Mouse (Mus musculus) stomach, postnatal 0 days (tissue): ENCODE measurements around the gene Skap1. TPM values are rescaled to one million over a fixed set of nuclear protein-coding genes. Genes with fewer than 3 reads are reported as not detected.

Experiments used
- ATAC-seq: fragments of 200-750 bp; cut with Nextera tagmentation; 2 replicates; pipeline ENCODE4 v1.8.0; 2017; ENCODE audit not compliant: low FRiP score, low TSS enrichment
- DNase-seq: peaks from one replicate; pipeline ENCODE4 v3.0.0-alpha.2; 2016; ENCODE audit warnings: low spot score
- H3K27ac ChIP-seq: fragments of 300-500 bp; sonication (generic); replicated peaks from 2 replicates; pipeline ENCODE4 v1.5.1; 2014; ENCODE audit warnings: mild to moderate bottlenecking, control low read depth
- H3K27me3 ChIP-seq: fragments of 300-500 bp; sonication (generic); 2 replicates; pipeline ENCODE4 v1.6.1; 2014; ENCODE audit warnings: low read length; ENCODE audit not compliant: control insufficient read depth, insufficient read depth
- H3K36me3 ChIP-seq: fragments of 300-500 bp; sonication (generic); 2 replicates; pipeline ENCODE4 v1.6.1; 2014; ENCODE audit warnings: low read length, mixed read lengths; ENCODE audit not compliant: control insufficient read depth, insufficient read depth
- H3K4me1 ChIP-seq: fragments of 300-500 bp; sonication (generic); replicated peaks from 2 replicates; pipeline ENCODE4 v1.6.1; 2014; ENCODE audit warnings: antibody characterized with exemption; ENCODE audit not compliant: control insufficient read depth, insufficient read depth
- H3K4me2 ChIP-seq: fragments of 300-500 bp; sonication (generic); replicated peaks from 2 replicates; pipeline ENCODE4 v1.6.1; 2014; ENCODE audit warnings: low read depth, mild to moderate bottlenecking, control low read depth, moderate library complexity
- H3K4me3 ChIP-seq: fragments of 300-500 bp; sonication (generic); 2 replicates; pipeline ENCODE4 v1.5.1; 2014; ENCODE audit warnings: low read depth, low read length, control low read depth
- H3K9ac ChIP-seq: fragments of 300-500 bp; sonication (generic); 2 replicates; pipeline ENCODE4 v1.6.1; 2014; ENCODE audit warnings: mild to moderate bottlenecking, low read length, control low read depth, mixed read lengths
- H3K9me3 ChIP-seq: fragments of 300-500 bp; sonication (generic); 2 replicates; pipeline ENCODE4 v1.6.1; 2016; ENCODE audit warnings: low read length; ENCODE audit not compliant: control insufficient read depth
- CTCF ChIP-seq: IDR thresholded peaks from 2 replicates; pipeline ENCODE4 v1.5.1; 2016; ENCODE audit warnings: antibody characterized with exemption, low read depth, mild to moderate bottlenecking, moderate library complexity
- EP300 ChIP-seq: optimal IDR thresholded peaks from 2 replicates; pipeline ENCODE3; 2016; ENCODE audit warnings: antibody characterized with exemption
- WGBS: fragments of 180-500 bp; shearing (Covaris S2); extraction: QIAGEN DNeasy Blood & Tissue Kit; methylation state at CpG from one replicate; pipeline ENCODE4 v1.1.7; 2014; 5-methylcytosine and 5-hydroxymethylcytosine counted together
- polyA plus RNA-seq: library from polyadenylated mRNA; unstranded; fragments of >200 nt; fragmentation: Nextera tagmentation; extraction: Ambion mirVana; gene quantifications from 2 replicates; pipeline ENCODE4 v1.2.1, GENCODE M21; 2015

The Skap1 gene
- polyA plus RNA-seq, 1 experiment from 2014 or later = 0.56 TPM

DNA sequence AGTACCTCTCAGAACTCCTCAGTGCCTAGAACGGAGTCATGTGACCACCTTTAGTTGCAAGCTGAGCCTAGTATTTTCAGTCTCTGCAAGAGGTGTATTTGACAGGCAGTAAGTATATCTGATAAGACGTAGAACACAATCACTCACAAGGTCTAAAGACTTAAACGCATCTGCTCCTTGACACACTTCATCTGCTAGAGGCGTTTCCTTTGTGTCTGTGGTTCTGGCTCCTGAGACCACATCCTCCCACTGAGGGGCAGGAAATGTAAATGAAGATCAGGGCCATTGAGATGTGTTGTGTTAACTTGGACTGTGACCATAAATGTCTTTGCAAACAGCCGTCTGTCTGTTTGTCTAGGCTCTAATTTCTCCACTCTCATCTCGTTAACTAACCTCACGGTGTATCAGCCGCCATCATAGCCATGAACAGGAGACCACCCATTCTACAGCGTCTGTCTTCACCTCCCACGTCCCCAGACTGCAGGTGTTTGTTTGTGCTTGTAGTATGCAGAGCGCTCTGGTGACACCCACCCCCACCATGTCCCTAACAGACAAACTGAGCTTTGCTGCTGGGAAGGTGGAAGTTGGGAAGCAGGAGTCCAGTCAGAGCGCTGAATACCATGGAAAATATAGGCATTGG is 22.7 kb upstream of the Skap1 start:
- H3K36me3 ChIP-seq = no peaks in the 10 kb centered on the region
- H3K9me3 ChIP-seq = no peaks in the 10 kb centered on the region
- TF ChIP-seq EP300 (no peak), CTCF (no peak)
- no peak overlapping the region for H3K4me2 ChIP-seq
- H3K4me1 ChIP-seq = no peaks in the 10 kb centered on the region
- H3K27ac ChIP-seq = no peak overlapping the region
- DNase-seq (no peak), ATAC-seq (no peak)
- H3K9ac ChIP-seq = no peak overlapping the region
- H3K4me3 ChIP-seq = no peak overlapping the region
- WGBS = 60% methylated on average over 12 of the region's 12 CpGs
- no peaks in the 10 kb centered on the region for H3K27me3 ChIP-seq

DNA sequence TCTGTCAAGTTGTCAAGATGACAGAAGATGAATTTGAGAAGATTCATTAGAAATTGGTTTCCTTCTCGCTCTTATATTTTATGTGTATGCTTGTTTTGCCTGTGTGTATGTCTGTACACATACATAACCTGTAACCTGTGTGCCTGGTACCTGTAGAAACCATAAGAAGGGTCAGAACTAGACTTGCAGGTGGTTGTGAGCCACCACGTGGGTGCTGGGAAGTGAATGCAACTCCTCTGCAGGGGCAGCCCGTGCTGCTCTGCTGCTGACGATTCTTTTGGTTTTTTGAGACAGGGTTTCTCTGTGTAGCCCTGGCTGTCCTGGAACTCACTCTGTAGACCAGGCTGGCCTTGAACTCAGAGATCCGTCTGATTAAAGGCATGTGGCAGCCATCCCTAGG is 21.9 kb upstream of the Skap1 start:
- 85% methylated on average over 5 of the region's 5 CpGs for WGBS
- Histone ChIP-seq H3K9ac (no peak overlapping the region), H3K27me3 (no peaks in the 10 kb centered on the region), H3K4me1 (no peaks in the 10 kb centered on the region), H3K36me3 (no peaks in the 10 kb centered on the region), H3K4me3 (no peak overlapping the region), H3K4me2 (no peak overlapping the region), H3K9me3 (no peaks in the 10 kb centered on the region), H3K27ac (no peak overlapping the region)
- TF ChIP-seq CTCF = no peak
- no peak for TF ChIP-seq EP300
- ATAC-seq = no peak
- no peak for DNase-seq

GRCm38 (mm10) chr11:96447931-96448330 is 16.5 kb upstream of the Skap1 start:
- no peaks in the 10 kb centered on the region for H3K4me1 ChIP-seq
- H3K9me3 ChIP-seq = no peaks in the 10 kb centered on the region
- TF ChIP-seq EP300 (no peak), CTCF (no peak)
- no peak overlapping the region for H3K4me3 ChIP-seq
- no peak overlapping the region for H3K27ac ChIP-seq
- no peak overlapping the region for H3K9ac ChIP-seq
- no peak for DNase-seq
- no peak overlapping the region for H3K4me2 ChIP-seq
- H3K27me3 ChIP-seq = no peaks in the 10 kb centered on the region
- 75% methylated on average over 24 of the region's 24 CpGs for WGBS
- no peaks in the 10 kb centered on the region for H3K36me3 ChIP-seq
- ATAC-seq = no peak

DNA sequence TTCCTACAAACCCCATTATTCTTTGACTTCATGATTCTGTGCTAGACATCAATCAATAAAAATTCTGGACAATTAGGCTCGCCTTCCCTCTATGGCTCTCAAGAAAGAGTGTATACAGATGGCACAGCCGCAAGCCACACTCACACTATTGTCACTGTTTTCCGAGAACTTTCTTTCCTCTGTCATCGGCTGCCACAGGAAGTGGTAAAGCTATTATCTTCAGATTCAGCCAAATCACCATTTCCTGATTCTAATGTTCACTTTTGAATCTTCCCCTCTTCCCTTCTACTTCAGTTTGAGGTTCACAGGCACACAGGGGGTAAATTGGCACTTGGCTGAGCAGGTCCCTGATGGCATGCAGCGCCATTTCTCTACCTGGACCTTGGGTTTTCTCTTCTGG is 9.3 kb upstream of the Skap1 start:
- Histone ChIP-seq H3K27ac (no peak overlapping the region), H3K4me1 (no peaks in the 10 kb centered on the region), H3K27me3 (no peaks in the 10 kb centered on the region), H3K4me3 (no peak overlapping the region), H3K9ac (no peak overlapping the region), H3K4me2 (no peak overlapping the region), H3K36me3 (no peaks in the 10 kb centered on the region), H3K9me3 (no peaks in the 10 kb centered on the region)
- 74% methylated on average over 5 of the region's 5 CpGs for WGBS
- DNase-seq = no peak
- ATAC-seq = no peak
- TF ChIP-seq CTCF = no peak
- TF ChIP-seq EP300 = no peak

DNA sequence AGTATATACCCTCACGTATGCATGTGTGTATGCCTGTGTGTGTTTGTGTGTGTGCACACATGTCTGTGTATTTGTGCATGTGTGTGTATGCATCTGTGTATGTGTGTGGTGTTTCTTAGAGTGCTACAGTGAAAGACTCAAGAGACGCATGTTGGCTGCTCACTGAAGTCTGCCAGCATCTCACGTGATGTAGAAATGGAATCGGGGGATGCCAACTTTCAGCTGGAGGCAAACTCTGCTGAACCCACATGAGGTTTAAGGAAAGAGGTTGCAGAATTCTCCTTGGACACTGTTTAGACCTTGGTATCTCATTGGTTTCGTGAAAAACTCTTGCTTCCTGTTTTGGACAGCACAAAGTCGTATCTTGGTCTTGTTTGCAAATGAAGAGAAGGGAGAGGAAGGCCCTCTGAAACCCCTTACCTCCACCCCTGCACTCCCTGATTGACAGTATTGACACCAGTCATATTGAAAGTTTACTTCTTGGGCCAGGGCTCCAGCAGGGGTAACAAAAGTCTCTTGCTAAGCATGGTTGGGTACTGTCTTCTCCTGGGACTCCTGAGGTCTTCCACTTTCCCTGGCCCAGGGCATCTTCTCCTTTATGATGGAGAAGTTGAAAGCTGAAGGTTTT is 8.6 kb upstream of the Skap1 start:
- H3K4me2 ChIP-seq = no peak overlapping the region
- H3K36me3 ChIP-seq = no peaks in the 10 kb centered on the region
- no peaks in the 10 kb centered on the region for H3K9me3 ChIP-seq
- no peak overlapping the region for H3K27ac ChIP-seq
- no peak for ATAC-seq
- H3K27me3 ChIP-seq = no peaks in the 10 kb centered on the region
- H3K4me3 ChIP-seq = no peak overlapping the region
- H3K4me1 ChIP-seq = no peaks in the 10 kb centered on the region
- 82% methylated on average over 6 of the region's 6 CpGs for WGBS
- no peak for DNase-seq
- H3K9ac ChIP-seq = no peak overlapping the region
- TF ChIP-seq EP300 (no peak), CTCF (no peak)

DNA sequence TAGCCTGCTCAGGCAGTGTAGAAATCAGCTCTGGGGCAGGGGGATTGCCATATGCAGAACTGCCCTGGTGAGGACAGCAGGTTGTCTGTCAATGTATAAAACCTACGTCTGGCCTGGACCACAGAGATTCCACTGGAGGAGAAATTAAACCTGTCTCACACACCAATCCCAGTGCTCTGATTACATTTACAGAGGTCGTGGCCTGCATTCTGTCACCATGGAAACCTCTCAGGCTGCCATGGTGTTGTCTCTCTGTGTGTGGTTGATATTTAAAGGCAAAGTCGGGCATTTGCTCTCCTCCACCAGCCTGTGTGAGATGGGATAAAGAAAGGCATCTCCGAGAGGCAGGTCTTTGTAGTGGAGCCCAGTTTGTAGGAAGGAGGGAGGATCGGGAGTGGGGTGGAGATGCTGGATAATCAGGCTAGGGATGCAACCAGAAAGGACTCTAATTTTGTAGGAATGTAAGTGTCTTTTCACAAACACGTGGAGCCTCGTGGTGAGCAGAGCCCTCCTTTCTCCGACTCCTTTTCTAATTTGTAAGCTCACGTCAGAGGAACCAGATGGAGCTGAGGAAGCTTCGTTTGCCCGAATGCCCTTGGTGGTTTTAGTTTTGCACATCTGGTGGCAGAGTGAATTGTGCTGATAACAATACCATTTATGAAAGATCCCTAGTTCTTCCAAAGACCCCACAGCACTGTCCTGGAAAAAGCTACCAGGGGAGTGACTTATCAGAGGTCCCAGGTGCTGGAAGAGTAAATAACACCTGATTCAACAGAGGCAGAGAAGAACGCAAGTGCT is 7.7 kb upstream of the Skap1 start:
- TF ChIP-seq EP300 = no peak
- no peak for TF ChIP-seq CTCF
- Histone ChIP-seq H3K9me3 (no peaks in the 10 kb centered on the region), H3K9ac (no peak overlapping the region), H3K4me3 (no peak overlapping the region), H3K4me1 (no peaks in the 10 kb centered on the region), H3K27ac (no peak overlapping the region), H3K36me3 (no peaks in the 10 kb centered on the region), H3K27me3 (no peaks in the 10 kb centered on the region), H3K4me2 (no peak overlapping the region)
- WGBS = 19% methylated on average over 12 of the region's 12 CpGs
- ATAC-seq (no peak), DNase-seq (no peak)
